Mouse (Mus musculus) lung, embryonic 16.5 days (tissue): ENCODE measurements around the gene Col23a1. TPM values are rescaled to one million over a fixed set of nuclear protein-coding genes. Genes with fewer than 3 reads are reported as not detected.
"Not testable (repeated sequence)": the region's sequence is repeated elsewhere in the genome, so short reads cannot be mapped to it uniquely, and the experiment has no call there.

Experiments
- ATAC-seq: fragments of 200-750 bp; cut with Nextera tagmentation; 2 replicates; pipeline ENCODE4 v1.8.0; 2017; ENCODE audit warnings: low read depth, mild to moderate bottlenecking, moderate library complexity
- H3K27ac ChIP-seq: fragments of 300-500 bp; sonication (generic); 2 replicates; pipeline ENCODE4 v1.5.1; 2014; ENCODE audit warnings: mild to moderate bottlenecking, control low read depth, low read length
- H3K27me3 ChIP-seq: fragments of 300-500 bp; sonication (generic); 2 replicates; pipeline ENCODE4 v1.6.1; 2014; ENCODE audit warnings: low read depth, low read length, mixed read lengths; ENCODE audit not compliant: control insufficient read depth, insufficient read depth
- H3K36me3 ChIP-seq: fragments of 300-500 bp; sonication (generic); 2 replicates; pipeline ENCODE4 v1.6.1; 2014; ENCODE audit warnings: low read length; ENCODE audit not compliant: control insufficient read depth, insufficient read depth
- H3K4me1 ChIP-seq: fragments of 300-500 bp; sonication (generic); replicated peaks from 2 replicates; pipeline ENCODE4 v1.6.1; 2014; ENCODE audit warnings: low read length, mixed read lengths; ENCODE audit not compliant: control insufficient read depth, insufficient read depth
- H3K4me2 ChIP-seq: fragments of 300-500 bp; sonication (generic); 2 replicates; pipeline ENCODE4 v1.6.1; 2014; ENCODE audit warnings: low read depth, low read length, control low read depth
- H3K4me3 ChIP-seq: fragments of 300-500 bp; sonication (generic); 2 replicates; pipeline ENCODE4 v1.5.1; 2014; ENCODE audit warnings: mild to moderate bottlenecking, low read length, control low read depth
- H3K9ac ChIP-seq: fragments of 300-500 bp; sonication (generic); 2 replicates; pipeline ENCODE4 v1.6.1; 2014; ENCODE audit warnings: low read length, control low read depth
- H3K9me3 ChIP-seq: fragments of 300-500 bp; sonication (generic); 2 replicates; pipeline ENCODE4 v1.6.1; 2016; ENCODE audit warnings: low read length; ENCODE audit not compliant: control insufficient read depth
- WGBS: fragments of 180-500 bp; shearing (Covaris S2); extraction: QIAGEN DNeasy Blood & Tissue Kit; methylation state at CpG from one replicate; pipeline ENCODE4 v1.1.7; 2014; 5-methylcytosine and 5-hydroxymethylcytosine counted together
- polyA plus RNA-seq: library from polyadenylated mRNA; unstranded; fragments of >200 nt; fragmentation: Nextera tagmentation; extraction: Ambion mirVana; gene quantifications from 2 replicates; pipeline ENCODE4 v1.2.1, GENCODE M21; 2015

Col23a1 gene
- polyA plus RNA-seq, 1 experiment from 2014 or later = 9.7 TPM

DNA sequence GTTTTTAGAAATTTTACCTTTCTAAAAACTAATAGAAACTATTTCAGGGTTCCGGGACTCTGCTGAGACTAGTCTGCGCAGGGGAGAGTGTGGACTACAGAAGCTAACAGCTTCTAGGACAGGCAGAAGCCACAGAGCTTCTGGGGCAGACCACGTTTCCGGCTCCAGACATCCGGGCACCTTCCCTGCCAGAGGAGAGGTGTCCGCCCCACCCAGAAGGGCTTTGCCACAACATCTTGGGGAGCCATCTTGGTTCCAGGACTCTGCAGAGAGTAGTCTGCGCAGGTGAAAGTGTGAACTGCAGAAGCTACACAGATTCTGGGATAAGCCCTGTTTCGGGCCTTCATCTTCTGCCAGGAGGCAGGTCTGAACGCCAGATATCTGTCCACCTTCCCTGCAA lies 69.3 kb downstream of the Col23a1 start:
- H3K9me3 ChIP-seq, H3K27ac ChIP-seq, H3K9ac ChIP-seq, H3K4me3 ChIP-seq, H3K4me2 ChIP-seq, H3K36me3 ChIP-seq, H3K27me3 ChIP-seq, ATAC-seq, H3K4me1 ChIP-seq: not testable (repeated sequence)
- 85% methylated on average over 9 of the region's 9 CpGs for WGBS

DNA sequence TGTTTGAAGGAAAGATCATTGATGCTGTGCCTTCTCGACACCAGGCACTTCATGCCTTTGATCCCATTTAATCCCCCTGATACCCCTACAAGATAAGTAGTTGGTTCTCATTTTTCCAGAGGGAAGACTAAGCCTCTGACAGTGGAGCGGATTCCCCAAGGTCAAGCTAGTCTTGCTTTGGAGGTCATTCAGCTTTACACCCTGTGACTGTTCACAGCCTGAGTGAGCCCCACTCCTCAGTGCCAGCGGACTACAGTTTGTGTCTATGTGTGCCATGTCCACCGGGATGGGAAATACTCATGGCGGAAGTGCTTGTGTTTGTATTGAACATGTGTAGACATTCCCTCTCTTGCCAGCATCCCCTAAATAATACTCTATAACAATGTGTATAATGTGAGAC lies 74.6 kb downstream of the Col23a1 start:
- Histone ChIP-seq H3K4me3 (no peak overlapping the region), H3K9ac (no peak overlapping the region), H3K9me3 (no peaks in the 10 kb centered on the region), H3K4me1 (no peaks in the 10 kb centered on the region), H3K27me3 (no peaks in the 10 kb centered on the region), H3K36me3 (no peaks in the 10 kb centered on the region), H3K27ac (no peak overlapping the region), H3K4me2 (no peak overlapping the region)
- ATAC-seq = no peak; the same call in 1 of the 2 replicates
- 56% methylated on average over 5 of the region's 5 CpGs for WGBS

DNA sequence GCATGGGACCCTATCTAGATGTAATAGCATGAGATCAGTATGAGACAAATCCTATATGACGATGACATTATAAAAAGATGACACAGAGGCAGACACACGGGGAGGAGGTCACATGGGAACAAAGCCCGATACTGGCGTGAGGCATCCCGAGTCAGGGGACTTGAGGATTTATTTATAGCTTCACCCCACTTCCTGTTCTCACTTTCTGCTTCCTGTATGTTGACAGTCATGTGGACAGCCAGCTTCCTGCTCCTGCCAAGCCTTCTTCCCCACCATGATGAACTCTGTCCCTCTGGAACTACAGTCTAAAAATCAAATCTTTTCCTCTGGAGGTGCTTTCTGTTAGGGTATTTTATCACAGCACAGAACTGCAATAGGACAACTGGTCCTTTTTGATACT lies 77.6 kb downstream of the Col23a1 start:
- WGBS = 49% methylated on average over 5 of the region's 5 CpGs
- no peak overlapping the region for H3K27ac ChIP-seq
- no peak overlapping the region for H3K4me3 ChIP-seq
- H3K4me2 ChIP-seq = no peak overlapping the region
- no peaks in the 10 kb centered on the region for H3K36me3 ChIP-seq
- no peak overlapping the region for H3K9ac ChIP-seq
- no peak for ATAC-seq
- H3K9me3 ChIP-seq = no peaks in the 10 kb centered on the region
- H3K27me3 ChIP-seq = no peaks in the 10 kb centered on the region
- H3K4me1 ChIP-seq = no peaks in the 10 kb centered on the region; the same call in 1 of the 2 replicates

DNA sequence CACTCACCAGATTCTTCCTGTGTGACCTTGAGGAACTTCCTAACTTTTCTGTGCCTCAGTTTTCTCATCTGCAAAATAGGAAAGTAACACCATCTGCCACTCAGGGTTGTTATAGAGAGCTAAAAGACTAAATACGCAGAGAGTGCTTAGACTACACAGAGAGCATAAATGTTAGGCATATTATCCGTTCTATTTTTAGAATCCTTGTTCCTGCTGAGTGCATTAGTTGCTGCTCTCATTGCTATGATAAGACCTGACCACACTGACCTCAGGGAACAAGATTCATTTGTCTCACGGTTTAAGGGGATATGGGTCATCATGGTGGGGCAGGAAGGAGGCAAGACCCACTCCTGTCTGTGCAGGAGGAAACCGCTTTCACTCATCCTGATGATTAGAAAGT lies 80.6 kb downstream of the Col23a1 start:
- 37% methylated on average over 4 of the region's 4 CpGs for WGBS
- H3K9ac ChIP-seq = no peak overlapping the region
- no peak; the same call in 1 of the 2 replicates for ATAC-seq
- H3K27ac ChIP-seq = no peak overlapping the region
- H3K4me3 ChIP-seq = no peak overlapping the region
- no peaks in the 10 kb centered on the region for H3K36me3 ChIP-seq
- H3K4me1 ChIP-seq = no peaks in the 10 kb centered on the region; the same call in 1 of the 2 replicates
- H3K27me3 ChIP-seq = no peaks in the 10 kb centered on the region
- H3K9me3 ChIP-seq = no peaks in the 10 kb centered on the region
- no peak overlapping the region for H3K4me2 ChIP-seq

DNA sequence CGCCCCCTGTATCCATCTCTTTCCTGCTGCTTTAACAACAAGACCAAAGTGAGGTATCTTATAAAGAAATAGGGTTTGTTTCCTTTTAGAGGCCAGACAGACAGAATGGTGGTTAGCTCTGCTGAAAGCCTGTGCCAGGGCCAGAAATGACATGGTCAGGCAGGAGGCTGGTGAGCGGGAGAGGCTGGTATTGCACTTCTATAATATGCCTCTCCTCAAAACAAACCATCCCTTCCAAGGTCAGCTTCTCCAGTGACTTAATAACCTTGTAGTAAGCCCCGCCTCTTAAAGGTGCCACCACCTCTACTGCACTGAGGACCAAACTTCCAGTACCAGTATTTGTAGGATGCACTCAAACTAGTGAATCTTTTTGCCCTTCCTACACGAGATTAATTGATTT lies 81.6 kb downstream of the Col23a1 start:
- H3K4me1 ChIP-seq = no peaks in the 10 kb centered on the region; the same call in 1 of the 2 replicates
- no peak overlapping the region for H3K4me2 ChIP-seq
- H3K9me3 ChIP-seq = no peaks in the 10 kb centered on the region
- no peaks in the 10 kb centered on the region for H3K36me3 ChIP-seq
- no peak for ATAC-seq
- H3K27me3 ChIP-seq = no peaks in the 10 kb centered on the region
- H3K27ac ChIP-seq = no peak overlapping the region
- WGBS = 64% methylated on average over 4 of the region's 4 CpGs
- H3K9ac ChIP-seq = no peak overlapping the region
- no peak overlapping the region for H3K4me3 ChIP-seq

DNA sequence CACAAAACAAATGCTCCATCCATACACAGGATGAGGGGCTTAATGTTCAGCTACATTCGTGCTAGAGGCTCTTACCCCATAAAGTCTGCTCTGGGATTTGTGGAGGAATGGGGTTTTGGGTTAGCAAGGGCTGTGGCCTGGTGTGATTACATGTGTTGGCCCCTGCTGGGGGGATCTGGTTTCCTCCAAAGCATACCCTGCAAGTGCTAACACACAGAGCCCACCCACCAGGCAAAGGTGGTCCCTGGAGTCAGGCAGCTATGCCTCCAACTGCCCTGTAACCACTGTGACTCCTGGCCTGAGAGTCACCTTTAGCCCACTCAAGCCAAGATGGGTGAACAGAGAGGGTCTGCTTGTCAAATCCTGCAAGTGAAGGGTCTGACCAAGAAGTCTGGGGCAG lies 82.2 kb downstream of the Col23a1 start:
- Histone ChIP-seq H3K4me3 (no peak overlapping the region), H3K4me1 (no peaks in the 10 kb centered on the region; the same call in 1 of the 2 replicates), H3K9ac (no peak overlapping the region), H3K9me3 (no peaks in the 10 kb centered on the region), H3K4me2 (no peak overlapping the region), H3K27me3 (no peaks in the 10 kb centered on the region), H3K27ac (no peak overlapping the region), H3K36me3 (no peaks in the 10 kb centered on the region)
- WGBS = 78% methylated on average over 1 of the region's 1 CpGs
- ATAC-seq = no peak

DNA sequence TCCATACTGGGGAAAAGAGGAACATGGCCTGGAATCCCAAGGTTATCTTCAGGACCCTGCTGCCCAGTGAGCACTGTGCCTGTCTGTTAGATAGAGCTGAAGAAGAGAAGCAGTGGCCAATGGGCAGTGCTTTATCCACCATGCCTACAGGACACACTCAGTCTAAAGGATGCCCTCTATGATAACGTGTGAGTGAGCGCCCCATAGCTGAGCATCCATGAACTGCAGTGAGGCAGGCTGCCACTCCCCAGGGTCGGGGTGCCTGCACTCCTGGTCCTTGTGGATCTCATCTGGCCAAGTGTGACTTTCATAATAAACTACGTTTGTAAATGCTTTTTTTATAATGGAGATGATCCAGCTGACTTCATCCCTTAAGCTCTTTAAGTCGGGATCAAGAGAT lies 87.5 kb downstream of the Col23a1 start:
- Histone ChIP-seq H3K9me3 (no peaks in the 10 kb centered on the region), H3K27me3 (no peaks in the 10 kb centered on the region), H3K9ac (no peak overlapping the region), H3K4me1 (no peaks in the 10 kb centered on the region), H3K36me3 (no peaks in the 10 kb centered on the region), H3K27ac (no peak overlapping the region), H3K4me3 (no peak overlapping the region), H3K4me2 (no peak overlapping the region)
- 57% methylated on average over 5 of the region's 5 CpGs for whole genome bisulfite sequencing
- ATAC-seq = no peak

DNA sequence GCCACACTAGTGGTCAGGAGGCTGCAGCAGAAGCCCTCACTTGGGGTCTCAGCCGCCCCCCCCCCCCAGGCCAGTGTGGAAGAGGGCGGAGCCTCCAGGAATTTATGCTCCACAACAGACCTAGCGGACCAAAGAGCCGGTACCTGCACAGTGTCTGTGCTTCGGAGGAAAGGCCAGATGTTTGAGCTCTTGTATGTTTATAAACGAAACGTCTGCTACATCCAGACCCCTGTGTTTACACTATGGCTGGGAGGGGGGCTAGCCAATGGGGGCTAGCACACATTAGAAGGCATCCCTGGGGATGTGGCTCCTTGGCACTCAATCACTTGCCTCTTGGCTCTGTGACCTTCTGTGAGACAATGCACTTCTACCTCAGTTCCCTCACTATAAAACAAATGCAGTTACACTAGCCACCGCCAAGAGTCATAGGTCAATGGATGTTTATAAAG lies 99.2 kb downstream of the Col23a1 start:
- H3K27ac ChIP-seq = no peak overlapping the region
- no peaks in the 10 kb centered on the region for H3K9me3 ChIP-seq
- H3K4me3 ChIP-seq = no peak overlapping the region
- no peak overlapping the region for H3K9ac ChIP-seq
- peaks cover 12% of the 10 kb centered on the region; the same call in 1 of the 2 replicates for H3K4me1 ChIP-seq
- no peaks in the 10 kb centered on the region for H3K36me3 ChIP-seq
- H3K4me2 ChIP-seq = no peak overlapping the region
- peak; percentile 45; the same call in 1 of the 2 replicates for ATAC-seq
- no peaks in the 10 kb centered on the region for H3K27me3 ChIP-seq
- 23% methylated on average over 8 of the region's 8 CpGs for WGBS

DNA sequence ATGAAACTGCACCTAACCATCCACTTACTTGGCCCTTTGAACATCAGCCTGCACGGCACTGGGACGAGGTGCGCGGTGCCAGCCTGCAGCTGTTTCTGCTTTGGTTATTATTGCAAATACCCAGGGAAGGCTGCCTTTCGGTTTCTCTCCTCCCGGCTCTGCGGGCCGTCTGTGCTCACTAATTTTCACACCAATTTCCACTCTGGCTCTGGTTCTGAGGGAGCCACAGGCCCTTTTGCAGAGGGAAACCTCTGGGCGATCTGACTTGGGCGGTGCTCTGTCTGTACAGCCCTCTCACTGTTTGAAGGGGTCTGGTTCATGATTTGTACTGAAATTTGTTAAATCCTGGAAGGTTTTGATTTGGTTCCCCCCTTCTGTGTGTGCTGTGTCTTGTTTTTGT lies 100.0 kb downstream of the Col23a1 start:
- 68% methylated on average over 10 of the region's 10 CpGs for WGBS
- H3K9me3 ChIP-seq = no peaks in the 10 kb centered on the region
- H3K27me3 ChIP-seq = no peaks in the 10 kb centered on the region
- H3K9ac ChIP-seq = no peak overlapping the region
- H3K27ac ChIP-seq = no peak overlapping the region
- H3K36me3 ChIP-seq = no peaks in the 10 kb centered on the region
- no peak overlapping the region for H3K4me3 ChIP-seq
- ATAC-seq = no peak
- no peak overlapping the region for H3K4me2 ChIP-seq
- H3K4me1 ChIP-seq = peaks cover 12% of the 10 kb centered on the region; the same call in 1 of the 2 replicates

DNA sequence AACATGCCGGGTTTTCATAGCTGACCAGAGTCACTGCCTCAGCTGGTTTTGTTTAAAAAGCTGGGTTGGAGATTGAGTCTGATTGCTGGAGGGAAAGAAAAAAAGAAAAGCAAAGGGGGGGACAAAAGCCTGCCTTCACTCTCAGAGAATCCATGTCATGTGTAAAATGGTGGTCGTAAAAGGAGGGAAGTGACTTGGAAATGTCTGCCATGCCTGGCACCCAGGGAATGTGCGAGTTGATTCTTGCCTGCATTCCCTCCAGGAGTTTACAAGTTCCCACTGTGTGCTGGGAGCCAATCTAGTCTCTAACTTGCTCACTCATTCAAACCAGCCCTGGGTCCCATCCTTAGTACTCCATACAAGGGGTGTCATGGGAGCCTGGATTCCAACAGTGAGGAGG lies 100.8 kb downstream of the Col23a1 start:
- no peak for ATAC-seq
- Histone ChIP-seq H3K4me2 (no peak overlapping the region), H3K36me3 (no peaks in the 10 kb centered on the region), H3K9ac (no peak overlapping the region), H3K4me1 (peaks cover 12% of the 10 kb centered on the region; the same call in 1 of the 2 replicates), H3K4me3 (no peak overlapping the region), H3K27ac (no peak overlapping the region), H3K9me3 (no peaks in the 10 kb centered on the region), H3K27me3 (no peaks in the 10 kb centered on the region)
- 57% methylated on average over 3 of the region's 3 CpGs for WGBS
